Mouse (Mus musculus) forebrain, embryonic 16.5 days (tissue): ENCODE measurements at regions not wholly inside any gene's neighbourhood (a gene's known extent, or its start where the extent isn't known, plus 50 kb on each side); places are given as distances from the start of the nearest gene placed in this dataset.

ENCODE experiments used
- ATAC-seq: fragments of 200-750 bp; cut with Nextera tagmentation; 2 replicates; pipeline ENCODE4 v1.8.0; 2017; ENCODE audit warnings: mild to moderate bottlenecking, moderate library complexity
- H3K27ac ChIP-seq: fragments of 300-500 bp; sonication (generic); 2 replicates; pipeline ENCODE4 v1.5.1; 2014; ENCODE audit warnings: low read length, control low read depth
- H3K27me3 ChIP-seq: fragments of 300-500 bp; sonication (generic); replicated peaks from 2 replicates; pipeline ENCODE4 v1.6.1; 2014; ENCODE audit warnings: low read length; ENCODE audit not compliant: control insufficient read depth, insufficient read depth
- H3K36me3 ChIP-seq: fragments of 300-500 bp; sonication (generic); 2 replicates; pipeline ENCODE4 v1.6.1; 2014; ENCODE audit not compliant: control insufficient read depth, insufficient read depth
- H3K4me1 ChIP-seq: fragments of 300-500 bp; sonication (generic); replicated peaks from 2 replicates; pipeline ENCODE4 v1.6.1; 2014; ENCODE audit warnings: low read length; ENCODE audit not compliant: control insufficient read depth, insufficient read depth
- H3K4me2 ChIP-seq: fragments of 300-500 bp; sonication (generic); 2 replicates; pipeline ENCODE4 v1.6.1; 2014; ENCODE audit warnings: mild to moderate bottlenecking, low read length, control low read depth
- H3K4me3 ChIP-seq: fragments of 300-500 bp; sonication (generic); replicated peaks from 2 replicates; pipeline ENCODE4 v1.5.1; 2014; ENCODE audit warnings: mild to moderate bottlenecking, low read length, control low read depth
- H3K9ac ChIP-seq: fragments of 300-500 bp; sonication (generic); replicated peaks from 2 replicates; pipeline ENCODE4 v1.6.1; 2014; ENCODE audit warnings: low read depth, low read length, control low read depth
- H3K9me3 ChIP-seq: fragments of 300-500 bp; sonication (generic); 2 replicates; pipeline ENCODE4 v1.6.1; 2016; ENCODE audit warnings: low read length; ENCODE audit not compliant: control insufficient read depth
- WGBS: fragments of 180-500 bp; shearing (Covaris S2); extraction: QIAGEN DNeasy Blood & Tissue Kit; methylation state at CpG from one replicate; pipeline ENCODE4 v1.1.7; 2014; 5-methylcytosine and 5-hydroxymethylcytosine counted together

- H3K9ac ChIP-seq, result no peak overlapping the region
- peaks cover 39% of the 10 kb centered on the region for H3K4me1 ChIP-seq
- 92% methylated on average over 9 of the region's 9 CpGs for WGBS
- no peak for ATAC-seq
- H3K4me3 ChIP-seq, result no peak overlapping the region
- H3K4me2 ChIP-seq, result no peak overlapping the region
- H3K36me3 ChIP-seq, result no peaks in the 10 kb centered on the region
- H3K27ac ChIP-seq, result no peak overlapping the region
- no peaks in the 10 kb centered on the region for H3K9me3 ChIP-seq
- no peaks in the 10 kb centered on the region for H3K27me3 ChIP-seq
Measured at GRCm38 (mm10) chr8:126669919-126670318, 76.1 kb upstream of the Irf2bp2 start.

- Histone ChIP-seq H3K4me1 (peaks cover 46% of the 10 kb centered on the region), H3K9me3 (no peaks in the 10 kb centered on the region), H3K27me3 (no peaks in the 10 kb centered on the region), H3K4me2 (no peak overlapping the region), H3K4me3 (no peak overlapping the region), H3K36me3 (no peaks in the 10 kb centered on the region), H3K9ac (no peak overlapping the region), H3K27ac (no peak overlapping the region)
- no peak for ATAC-seq
- 89% methylated on average over 6 of the region's 6 CpGs for WGBS
Measured at GRCm38 (mm10) chr8:126669154-126669553, 75.4 kb upstream of the Irf2bp2 start.

- H3K27me3 ChIP-seq, result no peaks in the 10 kb centered on the region
- H3K4me1 ChIP-seq, result peaks cover 51% of the 10 kb centered on the region
- no peaks in the 10 kb centered on the region for H3K36me3 ChIP-seq
- H3K9ac ChIP-seq, result peak overlapping the region; percentile 35
- H3K9me3 ChIP-seq, result no peaks in the 10 kb centered on the region
- no peak for ATAC-seq
- WGBS, result 54% methylated on average over 5 of the region's 5 CpGs
- peak overlapping the region; percentile 99 for H3K27ac ChIP-seq
- H3K4me2 ChIP-seq, result no peak overlapping the region
- no peak overlapping the region for H3K4me3 ChIP-seq
Measured at GRCm38 (mm10) chr8:126668657-126669025, 74.9 kb upstream of the Irf2bp2 start.

- ATAC-seq, result peak; percentile 59
- no peaks in the 10 kb centered on the region for H3K27me3 ChIP-seq
- peak overlapping the region; percentile 99 for H3K27ac ChIP-seq
- H3K4me2 ChIP-seq, result peak overlapping the region; percentile 2; the same call in 1 of the 2 replicates
- no peaks in the 10 kb centered on the region for H3K36me3 ChIP-seq
- 22% methylated on average over 16 of the region's 16 CpGs for WGBS
- H3K4me3 ChIP-seq, result no peak overlapping the region
- no peaks in the 10 kb centered on the region for H3K9me3 ChIP-seq
- peak overlapping the region; percentile 53 for H3K9ac ChIP-seq
- H3K4me1 ChIP-seq, result peaks cover 57% of the 10 kb centered on the region
Measured at GRCm38 (mm10) chr8:126667721-126668656, 74.2 kb upstream of the Irf2bp2 start.

- 21% methylated on average over 12 of the region's 12 CpGs for WGBS
- H3K4me3 ChIP-seq, result no peak overlapping the region
- H3K36me3 ChIP-seq, result no peaks in the 10 kb centered on the region
- ATAC-seq, result no peak; the same call in 1 of the 2 replicates
- H3K9me3 ChIP-seq, result no peaks in the 10 kb centered on the region
- H3K27me3 ChIP-seq, result no peaks in the 10 kb centered on the region
- peaks cover 65% of the 10 kb centered on the region for H3K4me1 ChIP-seq
- H3K4me2 ChIP-seq, result peak overlapping the region; percentile 35
- H3K27ac ChIP-seq, result peak overlapping the region; percentile 99
- peak overlapping the region; percentile 53 for H3K9ac ChIP-seq
Measured at GRCm38 (mm10) chr8:126667086-126667720, 73.4 kb upstream of the Irf2bp2 start.

- no peaks in the 10 kb centered on the region for H3K9me3 ChIP-seq
- WGBS, result 0% methylated on average over 15 of the region's 15 CpGs
Measured at GRCm38 (mm10) chr8:126666327-126667085, 72.7 kb upstream of the Irf2bp2 start.

GRCm38 (mm10) chr8:126665581-126666241 lies 71.9 kb upstream of the Irf2bp2 start:
- Histone ChIP-seq H3K9ac (peak overlapping the region; percentile 57), H3K4me2 (peak overlapping the region; percentile 55), H3K27me3 (no peaks in the 10 kb centered on the region), H3K36me3 (no peaks in the 10 kb centered on the region), H3K4me1 (peaks cover 80% of the 10 kb centered on the region), H3K9me3 (no peaks in the 10 kb centered on the region), H3K4me3 (peak overlapping the region; percentile 28), H3K27ac (peak overlapping the region; percentile 99)
- ATAC-seq, result no peak
- 1% methylated on average over 18 of the region's 18 CpGs for WGBS

More at GRCm38 (mm10) chr8:126666327-126667085, 72.7 kb upstream of the Irf2bp2 start:
- no peaks in the 10 kb centered on the region for H3K36me3 ChIP-seq
- H3K27me3 ChIP-seq, result no peaks in the 10 kb centered on the region
- peak overlapping the region; percentile 53 for H3K9ac ChIP-seq
- H3K4me2 ChIP-seq, result peak overlapping the region; percentile 55
- H3K27ac ChIP-seq, result peak overlapping the region; percentile 99
- ATAC-seq, result peak; percentile 84
- no peak overlapping the region for H3K4me3 ChIP-seq
- peaks cover 72% of the 10 kb centered on the region for H3K4me1 ChIP-seq

- Histone ChIP-seq H3K4me2 (no peak overlapping the region), H3K36me3 (no peaks in the 10 kb centered on the region), H3K4me3 (no peak overlapping the region), H3K4me1 (peaks cover 88% of the 10 kb centered on the region), H3K27ac (peak overlapping the region; percentile 99), H3K9me3 (no peaks in the 10 kb centered on the region), H3K27me3 (no peaks in the 10 kb centered on the region), H3K9ac (no peak overlapping the region)
- 37% methylated on average over 5 of the region's 5 CpGs for WGBS
- no peak for ATAC-seq
Measured at GRCm38 (mm10) chr8:126664891-126665290, 71.1 kb upstream of the Irf2bp2 start.
